Mouse (Mus musculus): Measurements from ENCODE around the gene Psme2. TPM values are rescaled to one million over a fixed set of nuclear protein-coding genes. Genes with fewer than 3 reads are reported as not detected.
A peak's percentile ranks its signal among the peaks of the same experiment; 100 is the strongest.

The Psme2 gene
- polyA plus RNA-seq, 1 experiment from 2014 or later = 191 TPM

DNA sequence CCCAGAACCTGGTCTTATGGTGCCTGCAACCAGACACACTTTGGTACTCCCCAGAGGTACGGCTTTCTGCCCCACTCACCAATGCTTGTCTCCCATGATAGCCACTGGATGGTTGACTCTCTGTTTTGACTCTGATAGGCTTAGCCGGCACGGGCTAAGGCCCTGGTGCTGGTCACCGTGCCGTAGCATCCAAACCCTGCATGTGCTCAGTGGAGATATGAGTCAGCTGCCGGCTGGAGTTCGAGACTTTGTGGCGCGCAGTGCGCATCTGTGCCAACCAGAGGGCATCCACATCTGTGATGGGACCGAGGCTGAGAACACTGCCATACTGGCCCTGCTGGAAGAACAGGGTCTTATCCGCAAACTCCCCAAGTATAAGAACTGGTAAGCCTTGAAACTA, 48.6 kb downstream of the Psme2 start:
- no peak overlapping the region for H3K4me2 ChIP-seq
- no peak overlapping the region for H3K9ac ChIP-seq
- no peak overlapping the region for H3K4me3 ChIP-seq
- H3K27me3 ChIP-seq (replicated peaks) = no peaks in the 10 kb centered on the region
- WGBS = 90% methylated on average over 12 of the region's 12 CpGs
- peaks cover 50% of the 10 kb centered on the region for H3K36me3 ChIP-seq
- no peak overlapping the region for H3K27ac ChIP-seq (replicated peaks)
- H3K9me3 ChIP-seq = no peaks in the 10 kb centered on the region
- ATAC-seq (ENCODE audit: extremely low read depth, insufficient number of reproducible peaks, low FRiP score, low TSS enrichment) = no peak
- peaks cover 20% of the 10 kb centered on the region for H3K4me1 ChIP-seq

DNA sequence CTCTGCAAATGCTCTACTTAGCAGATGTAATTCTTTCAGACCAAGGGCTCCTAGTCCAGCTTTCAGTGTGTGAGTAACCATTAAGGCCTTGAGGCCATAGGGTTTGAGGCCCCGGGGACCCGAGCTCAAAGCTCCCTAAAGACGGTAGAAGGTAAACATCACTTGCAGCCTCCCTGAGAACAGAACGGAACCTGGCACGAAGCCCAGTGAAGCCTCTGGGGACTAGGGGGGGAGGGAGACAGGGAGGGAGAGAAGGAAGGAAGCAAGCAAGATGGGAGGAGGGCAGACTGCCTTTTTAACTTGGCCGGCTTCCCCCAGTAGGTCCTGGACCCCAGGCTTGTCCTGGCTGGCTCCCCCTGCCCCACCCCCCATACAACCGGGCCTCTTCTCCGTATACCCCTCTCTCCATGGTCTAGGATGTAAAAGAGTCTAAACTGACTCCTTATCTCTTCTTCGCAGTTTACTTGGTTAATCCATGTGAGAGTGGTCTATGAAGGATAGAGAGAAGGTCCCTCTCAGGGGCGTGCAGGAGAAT, 50.1 kb downstream of the Psme2 start:
- 5% methylated on average over 10 of the region's 10 CpGs for WGBS
- Histone ChIP-seq H3K4me2 (peak overlapping the region; percentile 89), H3K36me3 (peaks cover 36% of the 10 kb centered on the region), H3K4me1 (peaks cover 20% of the 10 kb centered on the region), H3K9me3 (no peaks in the 10 kb centered on the region), H3K4me3 (peak overlapping the region; percentile 79), H3K27me3 (replicated peaks) (no peaks in the 10 kb centered on the region), H3K27ac (replicated peaks) (peak overlapping the region; percentile 93), H3K9ac (peak overlapping the region; percentile 89)
- 0 out of 2 replicates have a peak, but pooled peaks have one; percentile 17 for ATAC-seq (ENCODE audit: extremely low read depth, insufficient number of reproducible peaks, low FRiP score, low TSS enrichment)

DNA sequence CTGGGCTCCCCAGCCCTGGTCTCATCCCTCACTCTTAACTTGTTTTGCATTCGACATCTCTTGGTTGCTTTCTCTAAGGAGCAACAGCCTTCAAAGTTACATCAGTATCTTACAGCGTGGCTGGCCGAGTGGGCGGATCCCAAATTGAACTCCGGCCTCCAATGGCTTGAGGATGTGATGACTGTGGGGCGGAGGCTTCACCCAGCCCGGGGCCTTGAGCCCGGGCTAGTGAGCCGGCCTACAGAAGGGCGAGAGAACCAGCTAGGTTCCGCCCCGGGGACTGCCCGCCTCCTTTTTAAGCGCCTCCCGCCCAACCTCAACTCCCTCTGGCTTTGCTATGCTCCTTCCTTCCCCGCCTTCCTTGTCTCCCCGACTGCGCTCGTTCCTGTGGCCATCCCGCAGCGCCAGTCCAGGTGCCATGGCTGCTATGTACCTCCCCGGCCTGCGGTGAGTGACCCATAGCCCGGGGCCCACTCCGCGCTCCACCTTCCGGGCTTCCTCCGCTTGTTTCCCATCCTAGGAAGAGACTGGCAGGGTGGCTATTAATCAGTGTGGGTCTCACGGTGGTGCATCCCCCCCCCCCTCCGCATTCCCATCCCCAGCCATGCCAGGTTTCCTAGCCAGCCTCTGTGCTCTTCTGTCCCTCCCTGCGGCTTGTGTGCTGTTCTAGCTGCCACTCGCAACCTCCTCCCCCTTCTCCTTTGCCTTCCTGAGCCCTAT, 50.7 kb downstream of the Psme2 start, which contains the start of gene Pck2:
Pck2 (plus strand) TSS at position 200 of the 720 bp plus-strand sequence.
- peak within 1 kb of the TSS; percentile 93 for H3K27ac ChIP-seq (replicated peaks)
- peaks cover 30% of the 10 kb centered on the region for H3K36me3 ChIP-seq
- ATAC-seq (ENCODE audit: extremely low read depth, insufficient number of reproducible peaks, low FRiP score, low TSS enrichment) = peak; percentile 85
- no peaks in the 10 kb centered on the region for H3K9me3 ChIP-seq
- H3K4me1 ChIP-seq = peaks cover 20% of the 10 kb centered on the region
- H3K4me2 ChIP-seq = peak within 1 kb of the TSS; percentile 89
- H3K27me3 ChIP-seq (replicated peaks) = no peaks in the 10 kb centered on the region
- H3K4me3 ChIP-seq = peak within 1 kb of the TSS; percentile 79
- peak within 1 kb of the TSS; percentile 89 for H3K9ac ChIP-seq
- WGBS = under 1% methylated on average over 32 of the region's 32 CpGs

Other genes starting within 250 kb of the Psme2 start
- 64.7 and 68.9 TPM in 2 replicates for gene Dhrs4, start 112.4 kb downstream of the Psme2 start, polyA plus RNA-seq (2015; fragmentation: Nextera tagmentation; extraction: Ambion mirVana)
- 1.9 TPM in 2 replicates for gene Carmil3, start 100.5 kb downstream of the Psme2 start, polyA plus RNA-seq (2015; fragmentation: Nextera tagmentation; extraction: Ambion mirVana)
- gene Cpne6, start 80.7 kb downstream of the Psme2 start, polyA plus RNA-seq (2015; fragmentation: Nextera tagmentation; extraction: Ambion mirVana) = 0.43 and 0.47 TPM in 2 replicates
- not detected in 2 replicates for gene Nrl, start 66.1 kb downstream of the Psme2 start, polyA plus RNA-seq (2015; fragmentation: Nextera tagmentation; extraction: Ambion mirVana)
- 40.9 and 43.9 TPM in 2 replicates for gene Pck2, start 50.8 kb downstream of the Psme2 start, polyA plus RNA-seq (2015; fragmentation: Nextera tagmentation; extraction: Ambion mirVana)
- 60.0 and 66.2 TPM in 2 replicates for gene Dcaf11, start 31.1 kb downstream of the Psme2 start, polyA plus RNA-seq (2015; fragmentation: Nextera tagmentation; extraction: Ambion mirVana)
- 0.56 and 1.3 TPM in 2 replicates for gene A730061H03Rik, start 30.7 kb downstream of the Psme2 start, polyA plus RNA-seq (2015; fragmentation: Nextera tagmentation; extraction: Ambion mirVana)
- 100 and 109 TPM in 2 replicates for gene Fitm1, start 15.5 kb downstream of the Psme2 start, polyA plus RNA-seq (2015; fragmentation: Nextera tagmentation; extraction: Ambion mirVana)
- gene Psme1, start 13.0 kb downstream of the Psme2 start, polyA plus RNA-seq (2015; fragmentation: Nextera tagmentation; extraction: Ambion mirVana) = 212 and 219 TPM in 2 replicates
- gene Emc9, start 5.8 kb downstream of the Psme2 start, polyA plus RNA-seq (2015; fragmentation: Nextera tagmentation; extraction: Ambion mirVana) = 14.8 and 19.1 TPM in 2 replicates
- gene Rnf31, start 595 bp upstream of the Psme2 start, polyA plus RNA-seq (2015; fragmentation: Nextera tagmentation; extraction: Ambion mirVana) = 12.5 and 15.2 TPM in 2 replicates
- gene Irf9, start 12.5 kb upstream of the Psme2 start, polyA plus RNA-seq (2015; fragmentation: Nextera tagmentation; extraction: Ambion mirVana) = 9.7 and 10.1 TPM in 2 replicates
- 13.4 and 15.1 TPM in 2 replicates for gene Rec8, start 26.9 kb upstream of the Psme2 start, polyA plus RNA-seq (2015; fragmentation: Nextera tagmentation; extraction: Ambion mirVana)
- gene Ipo4, start 44.8 kb upstream of the Psme2 start, polyA plus RNA-seq (2015; fragmentation: Nextera tagmentation; extraction: Ambion mirVana) = 64.8 and 67.1 TPM in 2 replicates
- gene Gm49378, start 46.8 kb upstream of the Psme2 start, polyA plus RNA-seq (2015; fragmentation: Nextera tagmentation; extraction: Ambion mirVana) = 1.4 and 1.6 TPM in 2 replicates
- gene Tm9sf1, start 52.7 kb upstream of the Psme2 start, polyA plus RNA-seq (2015; fragmentation: Nextera tagmentation; extraction: Ambion mirVana) = 77.8 and 81.5 TPM in 2 replicates
- 0.43 and 0.53 TPM in 2 replicates for gene Tssk4, start 59.1 kb upstream of the Psme2 start, polyA plus RNA-seq (2015; fragmentation: Nextera tagmentation; extraction: Ambion mirVana)
- gene Mdp1, start 69.4 kb upstream of the Psme2 start, polyA plus RNA-seq (2015; fragmentation: Nextera tagmentation; extraction: Ambion mirVana) = 74.3 and 83.3 TPM in 2 replicates
- 39.3 and 47.4 TPM in 2 replicates for gene Gmpr2, start 80.8 kb upstream of the Psme2 start, polyA plus RNA-seq (2015; fragmentation: Nextera tagmentation; extraction: Ambion mirVana)
- 471 and 507 TPM in 2 replicates for gene Nedd8, start 81.0 kb upstream of the Psme2 start, polyA plus RNA-seq (2015; fragmentation: Nextera tagmentation; extraction: Ambion mirVana)
- gene Tinf2, start 90.7 kb upstream of the Psme2 start, polyA plus RNA-seq (2015; fragmentation: Nextera tagmentation; extraction: Ambion mirVana) = 30.9 and 32.1 TPM in 2 replicates
- 0.23 and 0.25 TPM in 2 replicates for gene Tgm1, start 122.8 kb upstream of the Psme2 start, polyA plus RNA-seq (2015; fragmentation: Nextera tagmentation; extraction: Ambion mirVana)
- gene Rabggta, start 131.2 kb upstream of the Psme2 start, polyA plus RNA-seq (2015; fragmentation: Nextera tagmentation; extraction: Ambion mirVana) = 22.8 and 23.4 TPM in 2 replicates
- gene Dhrs1, start 154.6 kb upstream of the Psme2 start, polyA plus RNA-seq (2015; fragmentation: Nextera tagmentation; extraction: Ambion mirVana) = 54.8 and 66.9 TPM in 2 replicates
- 22.8 and 23.9 TPM in 2 replicates for gene Nop9, start 154.6 kb upstream of the Psme2 start, polyA plus RNA-seq (2015; fragmentation: Nextera tagmentation; extraction: Ambion mirVana)
- gene Cideb, start 167.3 kb upstream of the Psme2 start, polyA plus RNA-seq (2015; fragmentation: Nextera tagmentation; extraction: Ambion mirVana) = 1.2 and 2.1 TPM in 2 replicates
- 0.25 and 0.27 TPM in 2 replicates for gene Ltb4r2, start 170.3 kb upstream of the Psme2 start, polyA plus RNA-seq (2015; fragmentation: Nextera tagmentation; extraction: Ambion mirVana)
- 0.48 and 0.71 TPM in 2 replicates for gene Ltb4r1, start 174.8 kb upstream of the Psme2 start, polyA plus RNA-seq (2015; fragmentation: Nextera tagmentation; extraction: Ambion mirVana)
- gene Adcy4, start 193.0 kb upstream of the Psme2 start, polyA plus RNA-seq (2015; fragmentation: Nextera tagmentation; extraction: Ambion mirVana) = 17.7 TPM in 2 replicates
- 18.8 and 20.6 TPM in 2 replicates for gene Ripk3, start 197.8 kb upstream of the Psme2 start, polyA plus RNA-seq (2015; fragmentation: Nextera tagmentation; extraction: Ambion mirVana)
- 12.5 and 14.0 TPM in 2 replicates for gene Nfatc4, start 232.0 kb upstream of the Psme2 start, polyA plus RNA-seq (2015; fragmentation: Nextera tagmentation; extraction: Ambion mirVana)